Mouse (Mus musculus): ENCODE data around the gene Tmem204.

The Tmem204 gene

GRCm38 (mm10) chr17:25014841-25015570 lies 68.4 kb downstream of the Tmem204 start:
- DNase-seq (ENCODE audit: low read depth): peak; percentile 43

GRCm38 (mm10) chr17:25013606-25014501 lies 69.5 kb downstream of the Tmem204 start:
- peak; percentile 57 for DNase-seq (ENCODE audit: low read depth)
